Mouse (Mus musculus): ENCODE measurements around the gene Cnbd2. TPM values are rescaled to one million over a fixed set of nuclear protein-coding genes. Genes with fewer than 3 reads are reported as not detected.

Gene Cnbd2
- polyA plus RNA-seq (2015; fragmentation: Illumina TruSeq; extraction: RNeasy Lipid Tissue Mini Kit (QIAGEN cat#74804); ENCODE audit: low read depth, low replicate concordance): 8.5 TPM

DNA sequence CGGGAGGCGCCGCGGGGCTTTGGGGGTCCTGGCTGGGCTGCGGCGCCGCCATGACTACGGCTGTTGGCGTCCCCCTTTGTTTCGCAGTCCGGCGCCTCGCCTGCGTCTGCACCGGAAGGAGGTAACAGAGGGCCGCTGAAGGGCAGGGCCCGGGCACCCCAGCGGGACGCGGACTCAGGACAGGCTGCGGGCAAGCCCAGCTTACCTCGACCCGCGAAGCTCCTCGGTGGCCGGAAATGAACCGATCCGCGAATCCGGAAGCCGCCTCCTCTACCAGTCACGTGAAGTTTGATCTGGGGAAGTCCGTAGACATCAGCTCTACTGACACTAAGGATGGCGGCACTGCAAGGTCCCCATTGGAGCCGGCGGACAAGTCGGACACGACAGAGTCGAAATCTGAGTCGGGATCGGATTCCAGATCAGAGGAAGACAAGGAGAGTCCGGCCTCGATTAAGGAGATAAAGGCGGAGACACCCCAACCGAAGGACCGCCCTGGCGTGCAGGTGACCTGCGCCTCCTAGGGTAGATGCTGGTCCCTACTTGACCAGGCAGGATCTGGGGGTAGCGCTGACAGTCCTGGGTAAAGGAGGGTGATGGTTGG, at the start of gene Cnbd2, which contains the start of gene Scand1:
Gene Cnbd2 (plus strand): TSS at position 3 of the 601 bp plus-strand sequence.
Gene Scand1 (minus strand): TSS at position 408 of the 601 bp plus-strand sequence.

GRCm38 (mm10) chr2:156420694-156421380, 108.7 kb downstream of the Cnbd2 start, which contains the start of gene Epb41l1:
Gene Epb41l1, plus strand, starts transcription at chr2:156420909.

Other genes starting within 250 kb of the Cnbd2 start
- gene Spag4, start 247.1 kb upstream of the Cnbd2 start, polyA plus RNA-seq (2015; fragmentation: Illumina TruSeq; extraction: RNeasy Lipid Tissue Mini Kit (QIAGEN cat#74804); ENCODE audit: low read depth, low replicate concordance): 4.4 TPM
- gene Cpne1, start 200.3 kb upstream of the Cnbd2 start, polyA plus RNA-seq (2015; fragmentation: Illumina TruSeq; extraction: RNeasy Lipid Tissue Mini Kit (QIAGEN cat#74804); ENCODE audit: low read depth, low replicate concordance): 29.0 TPM
- 11.2 TPM for gene Rbm12, start 200.3 kb upstream of the Cnbd2 start, polyA plus RNA-seq (2015; fragmentation: Illumina TruSeq; extraction: RNeasy Lipid Tissue Mini Kit (QIAGEN cat#74804); ENCODE audit: low read depth, low replicate concordance)
- gene Gm28036, start 185.2 kb upstream of the Cnbd2 start, polyA plus RNA-seq (2015; fragmentation: Illumina TruSeq; extraction: RNeasy Lipid Tissue Mini Kit (QIAGEN cat#74804); ENCODE audit: low read depth, low replicate concordance): 13.9 TPM
- gene Romo1, start 168.3 kb upstream of the Cnbd2 start, polyA plus RNA-seq (2015; fragmentation: Illumina TruSeq; extraction: RNeasy Lipid Tissue Mini Kit (QIAGEN cat#74804); ENCODE audit: low read depth, low replicate concordance): 157 TPM
- 49.6 TPM for gene Nfs1, start 168.1 kb upstream of the Cnbd2 start, polyA plus RNA-seq (2015; fragmentation: Illumina TruSeq; extraction: RNeasy Lipid Tissue Mini Kit (QIAGEN cat#74804); ENCODE audit: low read depth, low replicate concordance)
- 187 TPM for gene Rbm39, start 132.1 kb upstream of the Cnbd2 start, polyA plus RNA-seq (2015; fragmentation: Illumina TruSeq; extraction: RNeasy Lipid Tissue Mini Kit (QIAGEN cat#74804); ENCODE audit: low read depth, low replicate concordance)
- 35.2 TPM for gene Phf20, start 115.8 kb upstream of the Cnbd2 start, polyA plus RNA-seq (2015; fragmentation: Illumina TruSeq; extraction: RNeasy Lipid Tissue Mini Kit (QIAGEN cat#74804); ENCODE audit: low read depth, low replicate concordance)
- gene Scand1, start 405 bp downstream of the Cnbd2 start, polyA plus RNA-seq (2015; fragmentation: Illumina TruSeq; extraction: RNeasy Lipid Tissue Mini Kit (QIAGEN cat#74804); ENCODE audit: low read depth, low replicate concordance): 17.7 TPM
- 230 TPM for gene Epb41l1, start 108.6 kb downstream of the Cnbd2 start, polyA plus RNA-seq (2015; fragmentation: Illumina TruSeq; extraction: RNeasy Lipid Tissue Mini Kit (QIAGEN cat#74804); ENCODE audit: low read depth, low replicate concordance)
- 32.4 TPM for gene Aar2, start 235.3 kb downstream of the Cnbd2 start, polyA plus RNA-seq (2015; fragmentation: Illumina TruSeq; extraction: RNeasy Lipid Tissue Mini Kit (QIAGEN cat#74804); ENCODE audit: low read depth, low replicate concordance)

Measured in brain, adult 10 weeks (tissue).